Mouse (Mus musculus) embryonic facial prominence, embryonic 10.5 days (tissue): ENCODE data around the gene Galr2. TPM values are rescaled to one million over a fixed set of nuclear protein-coding genes. Genes with fewer than 3 reads are reported as not detected.

Experiments used
- DNase-seq: peaks from one replicate; pipeline ENCODE4 v3.0.0-alpha.2; 2017; ENCODE audit warnings: low spot score
- H3K27ac ChIP-seq: fragments of 300-500 bp; sonication (generic); replicated peaks from 2 replicates; pipeline ENCODE4 v1.5.1; 2016; ENCODE audit warnings: mild to moderate bottlenecking
- H3K27me3 ChIP-seq: fragments of 300-500 bp; sonication (generic); replicated peaks from 2 replicates; pipeline ENCODE4 v1.6.1; 2016; ENCODE audit warnings: low read depth, mild to moderate bottlenecking; ENCODE audit not compliant: poor library complexity, severe bottlenecking
- H3K36me3 ChIP-seq: fragments of 300-500 bp; sonication (generic); replicated peaks from 2 replicates; pipeline ENCODE4 v1.6.1; 2016; ENCODE audit warnings: mild to moderate bottlenecking, moderate library complexity
- H3K4me1 ChIP-seq: fragments of 300-500 bp; sonication (generic); 2 replicates; pipeline ENCODE4 v1.6.1; 2016
- H3K4me3 ChIP-seq: fragments of 300-500 bp; sonication (generic); 2 replicates; pipeline ENCODE4 v1.5.1; 2016; ENCODE audit warnings: mild to moderate bottlenecking, moderate library complexity
- H3K9me3 ChIP-seq: fragments of 300-500 bp; sonication (generic); 2 replicates; pipeline ENCODE4 v1.6.1; 2016; ENCODE audit warnings: mild to moderate bottlenecking
- WGBS: fragments of 180-500 bp; shearing (Covaris S2); methylation state at CpG from one replicate; pipeline ENCODE4 v1.1.7; 2016; 5-methylcytosine and 5-hydroxymethylcytosine counted together
- polyA plus RNA-seq: library from polyadenylated mRNA; unstranded; fragments of >200 nt; fragmentation: Nextera tagmentation; extraction: Ambion mirVana; gene quantifications from 2 replicates; pipeline ENCODE4 v1.2.1, GENCODE M21; 2016

Galr2 gene
- polyA plus RNA-seq, 1 experiment from 2014 or later = 0.39 TPM

- Histone ChIP-seq H3K36me3 (peaks cover 97% of the 10 kb centered on the region), H3K9me3 (no peaks in the 10 kb centered on the region), H3K4me3 (0 out of 2 replicates have a peak overlapping the region, but pooled peaks have one; percentile 2), H3K27me3 (no peaks in the 10 kb centered on the region), H3K27ac (no peak overlapping the region), H3K4me1 (no peaks in the 10 kb centered on the region; the same call in 1 of the 2 replicates)
- no peak for DNase-seq
- WGBS = 87% methylated on average over 8 of the region's 8 CpGs
These were observed 15.5 kb downstream of the Galr2 start for GRCm38 (mm10) chr11:116296191-116296734.

GRCm38 (mm10) chr11:116297017-116297416 is 16.3 kb downstream of the Galr2 start:
- H3K27ac ChIP-seq = no peak overlapping the region
- no peak overlapping the region for H3K4me3 ChIP-seq
- WGBS = 73% methylated on average over 3 of the region's 3 CpGs
- peaks cover 98% of the 10 kb centered on the region for H3K36me3 ChIP-seq
- no peaks in the 10 kb centered on the region; the same call in 1 of the 2 replicates for H3K4me1 ChIP-seq
- no peaks in the 10 kb centered on the region for H3K27me3 ChIP-seq
- H3K9me3 ChIP-seq = no peaks in the 10 kb centered on the region
- DNase-seq = no peak

GRCm38 (mm10) chr11:116298221-116298620 is 17.5 kb downstream of the Galr2 start:
- WGBS = 91% methylated on average over 11 of the region's 11 CpGs
- DNase-seq = no peak
- no peaks in the 10 kb centered on the region for H3K9me3 ChIP-seq
- H3K27me3 ChIP-seq = no peaks in the 10 kb centered on the region
- no peak overlapping the region for H3K27ac ChIP-seq
- no peak overlapping the region for H3K4me3 ChIP-seq
- peaks cover 98% of the 10 kb centered on the region for H3K36me3 ChIP-seq
- no peaks in the 10 kb centered on the region; the same call in 1 of the 2 replicates for H3K4me1 ChIP-seq

- no peaks in the 10 kb centered on the region; the same call in 1 of the 2 replicates for H3K4me1 ChIP-seq
- H3K9me3 ChIP-seq = no peaks in the 10 kb centered on the region
- DNase-seq = no peak
- WGBS = 93% methylated on average over 6 of the region's 6 CpGs
- H3K27ac ChIP-seq = no peak overlapping the region
- H3K36me3 ChIP-seq = peaks cover 99% of the 10 kb centered on the region
- no peak overlapping the region for H3K4me3 ChIP-seq
- H3K27me3 ChIP-seq = no peaks in the 10 kb centered on the region
These were observed 17.9 kb downstream of the Galr2 start for GRCm38 (mm10) chr11:116298621-116299020.

- peak overlapping the region; percentile 86 for H3K4me3 ChIP-seq
- no peaks in the 10 kb centered on the region for H3K9me3 ChIP-seq
- peaks cover 49% of the 10 kb centered on the region for H3K36me3 ChIP-seq
- 0 out of 2 replicates have a peak, but pooled peaks cover 9% of the 10 kb centered on the region for H3K27me3 ChIP-seq
- peaks cover 14% of the 10 kb centered on the region for H3K4me1 ChIP-seq
- DNase-seq = no peak
- no peak overlapping the region for H3K27ac ChIP-seq
- 95% methylated on average over 2 of the region's 2 CpGs for WGBS
These were observed 24.7 kb downstream of the Galr2 start for GRCm38 (mm10) chr11:116305423-116305822.

- Histone ChIP-seq H3K9me3 (no peaks in the 10 kb centered on the region), H3K4me1 (peaks cover 14% of the 10 kb centered on the region), H3K4me3 (peak overlapping the region; percentile 86), H3K27me3 (0 out of 2 replicates have a peak, but pooled peaks cover 9% of the 10 kb centered on the region), H3K36me3 (peaks cover 39% of the 10 kb centered on the region), H3K27ac (peak overlapping the region; percentile 84)
- DNase-seq = peak; percentile 98
- WGBS = 3% methylated on average over 53 of the region's 53 CpGs
These were observed 25.6 kb downstream of the Galr2 start for GRCm38 (mm10) chr11:116306126-116306982.

- Histone ChIP-seq H3K27me3 (0 out of 2 replicates have a peak, but pooled peaks cover 9% of the 10 kb centered on the region), H3K4me3 (peak within 1 kb of the TSS; percentile 86), H3K27ac (peak within 1 kb of the TSS; percentile 84), H3K36me3 (peaks cover 31% of the 10 kb centered on the region), H3K9me3 (no peaks in the 10 kb centered on the region), H3K4me1 (peaks cover 17% of the 10 kb centered on the region)
- 83% methylated on average over 10 of the region's 10 CpGs for WGBS
- DNase-seq = no peak
These were observed 26.4 kb downstream of the Galr2 start, which contains the start of gene Exoc7 for GRCm38 (mm10) chr11:116307019-116307725. Gene Exoc7 (minus strand): TSS chr11:116307233.

GRCm38 (mm10) chr11:116307762-116308531 is 27.2 kb downstream of the Galr2 start:
- Histone ChIP-seq H3K4me3 (no peak overlapping the region), H3K4me1 (peaks cover 19% of the 10 kb centered on the region), H3K9me3 (no peaks in the 10 kb centered on the region), H3K27ac (no peak overlapping the region), H3K27me3 (0 out of 2 replicates have a peak, but pooled peaks cover 12% of the 10 kb centered on the region), H3K36me3 (peaks cover 24% of the 10 kb centered on the region)
- DNase-seq = no peak
- WGBS = 90% methylated on average over 12 of the region's 12 CpGs

- 77% methylated on average over 3 of the region's 3 CpGs for WGBS
- H3K4me1 ChIP-seq = peaks cover 19% of the 10 kb centered on the region
- 0 out of 2 replicates have a peak, but pooled peaks cover 12% of the 10 kb centered on the region for H3K27me3 ChIP-seq
These were observed 28.9 kb downstream of the Galr2 start for GRCm38 (mm10) chr11:116309601-116310000.

GRCm38 (mm10) chr11:116311169-116311568 is 30.4 kb downstream of the Galr2 start:
- H3K4me1 ChIP-seq = peaks cover 18% of the 10 kb centered on the region
- DNase-seq = no peak
- no peaks in the 10 kb centered on the region for H3K36me3 ChIP-seq
- 0 out of 2 replicates have a peak, but pooled peaks cover 15% of the 10 kb centered on the region for H3K27me3 ChIP-seq
- no peak overlapping the region for H3K27ac ChIP-seq
- no peak overlapping the region for H3K4me3 ChIP-seq
- 68% methylated on average over 8 of the region's 8 CpGs for WGBS
- no peaks in the 10 kb centered on the region for H3K9me3 ChIP-seq

More at GRCm38 (mm10) chr11:116309601-116310000, 28.9 kb downstream of the Galr2 start:
- Histone ChIP-seq H3K27ac (no peak overlapping the region), H3K9me3 (no peaks in the 10 kb centered on the region), H3K36me3 (peaks cover 8% of the 10 kb centered on the region), H3K4me3 (no peak overlapping the region)
- DNase-seq = no peak

GRCm38 (mm10) chr11:116312359-116312758 is 31.6 kb downstream of the Galr2 start:
- no peak overlapping the region for H3K4me3 ChIP-seq
- peaks cover 23% of the 10 kb centered on the region; the same call in 1 of the 2 replicates for H3K27me3 ChIP-seq
- no peak overlapping the region for H3K27ac ChIP-seq
- 59% methylated on average over 8 of the region's 8 CpGs for WGBS
- DNase-seq = no peak
- no peaks in the 10 kb centered on the region for H3K36me3 ChIP-seq
- H3K4me1 ChIP-seq = peaks cover 10% of the 10 kb centered on the region; the same call in 1 of the 2 replicates
- no peaks in the 10 kb centered on the region for H3K9me3 ChIP-seq
